Mouse (Mus musculus): ENCODE measurements around the gene Npr2. TPM values are rescaled to one million over a fixed set of nuclear protein-coding genes. Genes with fewer than 3 reads are reported as not detected.

The Npr2 gene
- polyA plus RNA-seq, 1 experiment from 2014 or later, result 15.5 TPM

DNA sequence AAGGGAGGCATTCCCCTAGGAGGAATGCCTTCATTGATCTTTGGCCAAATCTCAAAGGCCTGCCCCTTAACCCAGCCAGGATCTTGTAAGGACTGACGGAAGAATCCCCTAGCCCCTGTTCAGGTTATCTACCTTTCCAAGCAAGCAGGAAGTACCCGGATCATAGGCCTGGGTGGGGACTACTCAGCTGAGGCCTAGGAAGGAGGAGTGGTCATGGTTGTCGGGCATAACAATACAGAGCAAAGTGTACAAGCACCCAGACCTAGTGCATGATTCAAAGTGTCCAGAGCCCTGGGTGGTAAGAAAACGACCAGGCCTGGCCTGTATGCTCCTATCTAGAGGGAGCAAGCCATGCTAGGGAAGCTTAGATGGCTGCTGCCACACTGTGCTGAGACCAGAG, 43.9 kb downstream of the Npr2 start:
- DNase-seq (ENCODE audit: low spot score, missing footprints), result no peak
- H3K4me1 ChIP-seq (ENCODE audit: control insufficient read depth, insufficient read depth, low read length), result peaks cover 2% of the 10 kb centered on the region; the same call in 1 of the 2 replicates
- 79% methylated on average over 4 of the region's 4 CpGs for WGBS

DNA sequence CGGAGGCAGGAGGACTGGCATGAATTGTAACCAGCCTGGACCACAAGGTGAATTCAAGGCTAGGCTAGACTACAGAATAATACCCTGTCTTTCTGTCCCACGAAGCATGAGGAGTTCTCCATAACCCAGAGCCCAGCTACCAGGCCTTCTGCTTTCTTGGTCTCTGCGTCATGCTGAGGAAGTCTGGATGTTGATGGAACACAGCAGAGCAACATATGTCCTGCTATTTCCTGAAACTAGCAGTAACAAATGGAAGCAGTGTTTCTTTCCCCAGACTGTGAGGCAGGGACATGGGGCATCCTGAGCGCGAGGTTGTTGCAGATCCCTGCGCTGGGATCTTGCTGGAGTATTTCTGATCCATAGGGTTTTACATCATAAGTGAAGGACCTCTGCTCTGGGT, 46.8 kb downstream of the Npr2 start:
- H3K27me3 ChIP-seq (ENCODE audit: control insufficient read depth, insufficient read depth, low read length), result no peaks in the 10 kb centered on the region
- no peak for ATAC-seq (ENCODE audit: low FRiP score)
- H3K9ac ChIP-seq (ENCODE audit: low read length), result no peak overlapping the region
- peaks cover 6% of the 10 kb centered on the region for H3K36me3 ChIP-seq (ENCODE audit: control insufficient read depth, insufficient read depth, low read length)
- no peak for DNase-seq (ENCODE audit: low spot score, missing footprints)
- WGBS, result 82% methylated on average over 6 of the region's 6 CpGs
- no peaks in the 10 kb centered on the region for H3K9me3 ChIP-seq (ENCODE audit: control insufficient read depth, low read length)
- no peak overlapping the region for H3K4me3 ChIP-seq (ENCODE audit: low read depth, low read length)
- no peak overlapping the region for H3K27ac ChIP-seq (ENCODE audit: low read depth, low read length)
- H3K4me1 ChIP-seq (ENCODE audit: control insufficient read depth, insufficient read depth, low read length), result no peaks in the 10 kb centered on the region
- no peak overlapping the region for H3K4me2 ChIP-seq

More for the DNA sequence above, 43.9 kb downstream of the Npr2 start:
- H3K4me2 ChIP-seq, result no peak overlapping the region
- H3K9me3 ChIP-seq (ENCODE audit: control insufficient read depth, low read length), result no peaks in the 10 kb centered on the region
- no peak for ATAC-seq (ENCODE audit: low FRiP score)
- no peak overlapping the region for H3K9ac ChIP-seq (ENCODE audit: low read length)
- no peak overlapping the region for H3K27ac ChIP-seq (ENCODE audit: low read depth, low read length)
- H3K36me3 ChIP-seq (ENCODE audit: control insufficient read depth, insufficient read depth, low read length), result 0 out of 2 replicates have a peak, but pooled peaks cover under 1% of the 10 kb centered on the region
- H3K4me3 ChIP-seq (ENCODE audit: low read depth, low read length), result no peak overlapping the region
- no peaks in the 10 kb centered on the region for H3K27me3 ChIP-seq (ENCODE audit: control insufficient read depth, insufficient read depth, low read length)

DNA sequence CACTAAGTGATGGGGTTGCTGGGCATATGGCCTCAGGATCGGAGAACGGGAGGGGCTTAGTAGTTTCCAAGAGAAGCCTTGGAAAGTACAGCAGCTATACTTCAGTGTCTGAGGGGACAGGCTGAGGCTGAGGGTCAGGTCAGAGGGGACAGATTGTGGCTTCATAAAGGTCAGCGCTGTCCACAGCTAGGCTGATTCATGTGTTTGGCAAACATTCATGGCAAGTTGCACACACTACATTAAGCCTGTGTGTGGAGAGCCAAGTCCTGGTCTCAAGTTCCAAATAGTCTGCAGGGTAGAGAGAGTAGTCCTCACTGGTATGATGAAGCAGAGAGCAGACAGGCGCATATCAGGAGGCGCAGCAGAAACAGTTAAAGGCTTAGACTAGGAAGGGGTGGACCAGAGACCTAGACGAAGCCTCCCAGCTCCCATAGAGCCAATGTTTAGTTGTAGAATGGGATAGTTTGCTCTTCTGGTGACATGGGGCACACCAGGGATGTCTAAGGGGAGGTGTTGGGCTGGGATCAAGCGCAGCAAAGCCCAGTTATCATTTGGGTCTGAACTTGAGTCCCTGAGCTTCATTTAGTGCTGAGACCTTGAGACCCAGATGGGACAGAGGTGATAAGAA, 47.8 kb downstream of the Npr2 start:
- no peaks in the 10 kb centered on the region for H3K27me3 ChIP-seq (ENCODE audit: control insufficient read depth, insufficient read depth, low read length)
- H3K4me2 ChIP-seq, result no peak overlapping the region
- DNase-seq (ENCODE audit: low spot score, missing footprints) (no peak), ATAC-seq (ENCODE audit: low FRiP score) (no peak)
- no peak overlapping the region for H3K9ac ChIP-seq (ENCODE audit: low read length)
- no peak overlapping the region for H3K27ac ChIP-seq (ENCODE audit: low read depth, low read length)
- peaks cover 6% of the 10 kb centered on the region for H3K36me3 ChIP-seq (ENCODE audit: control insufficient read depth, insufficient read depth, low read length)
- H3K9me3 ChIP-seq (ENCODE audit: control insufficient read depth, low read length), result no peaks in the 10 kb centered on the region
- 88% methylated on average over 7 of the region's 7 CpGs for WGBS
- H3K4me1 ChIP-seq (ENCODE audit: control insufficient read depth, insufficient read depth, low read length), result no peaks in the 10 kb centered on the region
- H3K4me3 ChIP-seq (ENCODE audit: low read depth, low read length), result no peak overlapping the region

DNA sequence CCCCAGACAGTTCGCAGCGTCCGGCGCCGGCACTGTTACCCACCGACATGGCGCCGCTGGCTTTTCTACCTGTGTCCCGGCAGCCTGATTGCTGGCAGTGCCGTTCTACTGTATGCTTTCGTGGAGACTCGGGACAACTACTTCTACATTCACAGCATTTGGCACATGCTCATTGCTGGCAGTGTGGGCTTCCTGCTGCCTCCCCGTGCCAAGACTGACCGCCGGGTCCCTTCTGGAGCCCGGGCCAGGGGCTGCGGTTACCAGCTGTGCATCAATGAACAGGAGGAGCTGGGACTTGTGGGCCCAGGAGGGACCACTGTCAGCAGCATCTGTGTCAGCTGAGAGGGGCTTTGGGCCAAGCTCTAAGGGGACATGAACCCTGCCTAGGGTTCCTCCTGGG, 58.3 kb downstream of the Npr2 start:
- Histone ChIP-seq H3K4me1 (ENCODE audit: control insufficient read depth, insufficient read depth, low read length) (no peaks in the 10 kb centered on the region), H3K9ac (ENCODE audit: low read length) (no peak overlapping the region), H3K9me3 (ENCODE audit: control insufficient read depth, low read length) (no peaks in the 10 kb centered on the region), H3K4me3 (ENCODE audit: low read depth, low read length) (no peak overlapping the region), H3K27me3 (ENCODE audit: control insufficient read depth, insufficient read depth, low read length) (no peaks in the 10 kb centered on the region), H3K27ac (ENCODE audit: low read depth, low read length) (no peak overlapping the region), H3K36me3 (ENCODE audit: control insufficient read depth, insufficient read depth, low read length) (peaks cover 2% of the 10 kb centered on the region; the same call in 1 of the 2 replicates), H3K4me2 (no peak overlapping the region)
- ATAC-seq (ENCODE audit: low FRiP score) (no peak), DNase-seq (ENCODE audit: low spot score, missing footprints) (no peak)
- WGBS, result 95% methylated on average over 17 of the region's 17 CpGs

DNA sequence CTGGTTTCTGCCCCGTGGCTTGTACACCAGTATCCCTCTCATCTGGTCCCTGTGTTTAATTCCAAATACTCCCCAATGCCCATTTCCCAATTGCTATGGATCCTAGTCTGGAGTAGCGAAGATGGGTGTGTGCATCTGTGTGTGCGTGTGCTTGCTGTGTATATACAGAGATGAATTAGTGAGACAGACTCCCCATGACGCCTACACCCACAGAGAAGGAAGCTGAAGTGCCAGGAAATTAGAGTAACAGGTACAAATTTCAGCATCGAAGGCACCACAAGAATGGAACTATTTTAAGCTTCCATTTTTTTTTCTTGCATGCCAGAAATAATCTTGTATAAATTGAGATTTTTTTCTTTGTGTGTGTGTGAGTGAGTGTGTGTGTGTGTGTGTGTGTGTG, 59.3 kb downstream of the Npr2 start:
- Histone ChIP-seq H3K4me3 (ENCODE audit: low read depth, low read length) (no peak overlapping the region), H3K27ac (ENCODE audit: low read depth, low read length) (no peak overlapping the region), H3K36me3 (ENCODE audit: control insufficient read depth, insufficient read depth, low read length) (peaks cover 2% of the 10 kb centered on the region; the same call in 1 of the 2 replicates), H3K9ac (ENCODE audit: low read length) (no peak overlapping the region), H3K9me3 (ENCODE audit: control insufficient read depth, low read length) (no peaks in the 10 kb centered on the region), H3K27me3 (ENCODE audit: control insufficient read depth, insufficient read depth, low read length) (no peaks in the 10 kb centered on the region), H3K4me1 (ENCODE audit: control insufficient read depth, insufficient read depth, low read length) (no peaks in the 10 kb centered on the region), H3K4me2 (no peak overlapping the region)
- WGBS, result 83% methylated on average over 5 of the region's 5 CpGs
- peak; percentile 12 for DNase-seq (ENCODE audit: low spot score, missing footprints)
- ATAC-seq (ENCODE audit: low FRiP score), result no peak

DNA sequence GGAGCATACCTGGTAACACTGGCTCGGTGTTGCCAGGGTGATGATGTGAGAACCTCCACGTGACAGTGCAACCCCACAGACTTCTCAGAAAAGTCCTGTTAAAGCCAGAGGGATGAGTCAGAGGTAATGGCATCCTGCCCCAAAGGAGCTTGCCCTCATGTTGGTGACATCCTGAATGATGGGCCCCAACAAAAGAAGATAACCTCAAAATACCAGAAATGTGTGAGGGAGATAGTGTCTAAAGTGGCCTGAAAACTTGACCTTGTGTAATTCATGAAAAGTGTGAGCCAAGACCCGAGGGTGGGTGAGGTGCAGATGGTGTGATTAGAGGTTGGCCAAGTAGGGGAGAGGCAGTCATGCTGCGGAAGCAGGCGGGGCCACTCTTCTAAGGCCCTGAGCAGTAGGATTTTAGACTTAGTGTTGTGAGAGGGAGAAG, 62.1 kb downstream of the Npr2 start:
- H3K9me3 ChIP-seq (ENCODE audit: control insufficient read depth, low read length), result no peaks in the 10 kb centered on the region
- no peak overlapping the region for H3K27ac ChIP-seq (ENCODE audit: low read depth, low read length)
- peak; percentile 81 for DNase-seq (ENCODE audit: low spot score, missing footprints)
- ATAC-seq (ENCODE audit: low FRiP score), result no peak
- no peaks in the 10 kb centered on the region for H3K4me1 ChIP-seq (ENCODE audit: control insufficient read depth, insufficient read depth, low read length)
- H3K27me3 ChIP-seq (ENCODE audit: control insufficient read depth, insufficient read depth, low read length), result no peaks in the 10 kb centered on the region
- no peak overlapping the region for H3K9ac ChIP-seq (ENCODE audit: low read length)
- 73% methylated on average over 5 of the region's 5 CpGs for WGBS
- peaks cover 2% of the 10 kb centered on the region; the same call in 1 of the 2 replicates for H3K36me3 ChIP-seq (ENCODE audit: control insufficient read depth, insufficient read depth, low read length)
- no peak overlapping the region for H3K4me2 ChIP-seq
- H3K4me3 ChIP-seq (ENCODE audit: low read depth, low read length), result no peak overlapping the region

DNA sequence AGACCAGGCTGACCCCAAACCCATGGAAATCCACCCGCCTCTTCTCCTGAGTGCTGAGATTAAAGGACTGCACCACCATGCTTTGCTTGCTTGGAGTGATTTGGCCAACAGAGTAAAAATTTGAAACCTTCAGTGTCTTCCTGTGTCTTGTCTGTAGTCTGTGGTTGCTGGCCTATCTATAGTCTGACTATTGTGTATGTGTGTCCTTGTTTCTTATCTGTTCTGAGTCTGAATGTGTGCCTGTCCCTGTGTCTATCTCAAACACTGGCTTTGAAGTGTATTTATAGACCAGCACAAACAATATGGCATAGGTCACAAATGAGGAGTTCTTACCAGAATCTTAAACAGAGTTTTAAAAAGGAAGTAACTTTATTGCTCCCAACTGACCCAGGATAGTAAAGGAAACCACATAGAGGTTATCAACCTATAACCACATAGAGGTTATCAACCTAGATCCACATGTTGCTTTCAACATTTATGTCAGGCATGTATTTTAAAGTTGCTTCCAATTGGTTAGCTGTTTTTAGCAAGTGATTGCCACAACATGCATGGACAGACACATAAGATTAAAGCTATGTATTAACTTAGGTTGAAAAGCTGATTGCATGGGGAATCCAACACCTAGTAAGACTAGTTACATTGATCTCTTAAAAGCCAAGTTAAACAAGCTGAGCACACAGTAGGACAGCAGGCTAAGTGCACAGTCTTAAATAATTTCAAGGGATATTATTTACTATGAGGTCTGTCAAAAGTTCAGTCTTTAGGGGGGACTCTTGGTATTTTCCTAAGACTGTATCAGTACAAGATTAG, 62.9 kb downstream of the Npr2 start:
- Histone ChIP-seq H3K36me3 (ENCODE audit: control insufficient read depth, insufficient read depth, low read length) (peaks cover 2% of the 10 kb centered on the region; the same call in 1 of the 2 replicates), H3K9ac (ENCODE audit: low read length) (no peak overlapping the region), H3K4me3 (ENCODE audit: low read depth, low read length) (no peak overlapping the region), H3K4me2 (no peak overlapping the region), H3K4me1 (ENCODE audit: control insufficient read depth, insufficient read depth, low read length) (no peaks in the 10 kb centered on the region), H3K27me3 (ENCODE audit: control insufficient read depth, insufficient read depth, low read length) (no peaks in the 10 kb centered on the region), H3K9me3 (ENCODE audit: control insufficient read depth, low read length) (no peaks in the 10 kb centered on the region), H3K27ac (ENCODE audit: low read depth, low read length) (no peak overlapping the region)
- no peak for ATAC-seq (ENCODE audit: low FRiP score)
- 86% methylated on average over 1 of the region's 1 CpGs for WGBS
- DNase-seq (ENCODE audit: low spot score, missing footprints), result peak; percentile 51

DNA sequence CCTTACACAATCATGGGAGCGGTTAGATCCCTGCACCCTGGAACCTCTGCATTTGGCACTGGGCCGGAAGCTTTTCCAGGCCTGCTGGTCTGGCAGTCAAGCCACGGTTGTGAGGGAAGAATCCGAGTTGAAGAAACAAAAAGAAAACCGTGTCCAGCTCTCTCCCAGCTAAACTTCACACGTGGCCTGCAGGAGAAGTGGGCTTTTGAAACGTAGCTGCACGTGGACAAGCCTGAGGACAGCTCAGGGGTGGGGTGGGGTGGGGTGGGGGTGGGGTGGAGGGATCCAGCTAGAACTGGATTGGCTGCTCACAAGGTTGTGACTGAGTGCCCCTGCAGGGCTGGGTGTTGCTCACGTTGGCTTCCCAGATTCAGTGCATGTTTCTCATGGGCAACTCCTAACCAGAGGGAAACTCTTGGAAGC, 63.5 kb downstream of the Npr2 start:
- 37% methylated on average over 9 of the region's 9 CpGs for WGBS

DNA sequence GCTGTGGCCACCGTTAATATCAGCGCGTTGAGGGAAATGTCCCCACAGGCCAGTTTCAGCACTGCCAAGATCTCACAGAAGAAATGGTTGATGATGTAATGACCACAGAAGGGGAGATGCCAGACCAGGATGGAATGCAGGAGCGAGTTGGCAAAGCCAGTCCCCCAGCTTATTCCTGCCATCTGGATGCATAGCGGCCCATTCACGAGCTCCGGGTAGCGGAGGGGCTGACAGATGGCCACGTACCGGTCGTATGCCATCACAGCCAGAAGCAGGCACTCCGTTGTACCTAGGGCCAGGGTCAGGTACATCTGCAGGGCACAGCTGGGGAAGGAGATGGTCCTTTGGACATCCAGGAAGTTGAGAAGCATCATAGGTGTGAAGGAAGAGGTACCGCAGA, 64.8 kb downstream of the Npr2 start:
- no peaks in the 10 kb centered on the region for H3K4me1 ChIP-seq (ENCODE audit: control insufficient read depth, insufficient read depth, low read length)
- no peak for ATAC-seq (ENCODE audit: low FRiP score)
- 95% methylated on average over 13 of the region's 13 CpGs for WGBS

More for the DNA sequence above, 63.5 kb downstream of the Npr2 start:
- Histone ChIP-seq H3K27ac (ENCODE audit: low read depth, low read length) (no peak overlapping the region), H3K9ac (ENCODE audit: low read length) (no peak overlapping the region), H3K27me3 (ENCODE audit: control insufficient read depth, insufficient read depth, low read length) (no peaks in the 10 kb centered on the region), H3K4me1 (ENCODE audit: control insufficient read depth, insufficient read depth, low read length) (no peaks in the 10 kb centered on the region), H3K9me3 (ENCODE audit: control insufficient read depth, low read length) (no peaks in the 10 kb centered on the region), H3K4me2 (no peak overlapping the region), H3K4me3 (ENCODE audit: low read depth, low read length) (no peak overlapping the region), H3K36me3 (ENCODE audit: control insufficient read depth, insufficient read depth, low read length) (no peaks in the 10 kb centered on the region)
- ATAC-seq (ENCODE audit: low FRiP score), result no peak
- peak; percentile 75 for DNase-seq (ENCODE audit: low spot score, missing footprints)

More for the DNA sequence above, 64.8 kb downstream of the Npr2 start:
- Histone ChIP-seq H3K27me3 (ENCODE audit: control insufficient read depth, insufficient read depth, low read length) (no peaks in the 10 kb centered on the region), H3K4me2 (no peak overlapping the region), H3K27ac (ENCODE audit: low read depth, low read length) (no peak overlapping the region), H3K9ac (ENCODE audit: low read length) (no peak overlapping the region), H3K9me3 (ENCODE audit: control insufficient read depth, low read length) (no peaks in the 10 kb centered on the region), H3K4me3 (ENCODE audit: low read depth, low read length) (no peak overlapping the region), H3K36me3 (ENCODE audit: control insufficient read depth, insufficient read depth, low read length) (no peaks in the 10 kb centered on the region)
- peak; percentile 57 for DNase-seq (ENCODE audit: low spot score, missing footprints)

Measured in midbrain, embryonic 11.5 days (tissue).